Mouse (Mus musculus) megakaryocyte, embryonic 14.5 days (primary cell): ENCODE data around the gene Kdelc1.

Experiments
- FLI1 ChIP-seq: IDR thresholded peaks from 2 replicates; pipeline ENCODE4 v1.6.1; 2012; ENCODE audit warnings: low read length, inconsistent platforms, mixed read lengths
- GATA1 ChIP-seq: IDR thresholded peaks from 3 replicates; pipeline ENCODE4 v1.6.1; 2012; ENCODE audit warnings: mixed read lengths, low read length, inconsistent platforms, borderline replicate concordance

DNA sequence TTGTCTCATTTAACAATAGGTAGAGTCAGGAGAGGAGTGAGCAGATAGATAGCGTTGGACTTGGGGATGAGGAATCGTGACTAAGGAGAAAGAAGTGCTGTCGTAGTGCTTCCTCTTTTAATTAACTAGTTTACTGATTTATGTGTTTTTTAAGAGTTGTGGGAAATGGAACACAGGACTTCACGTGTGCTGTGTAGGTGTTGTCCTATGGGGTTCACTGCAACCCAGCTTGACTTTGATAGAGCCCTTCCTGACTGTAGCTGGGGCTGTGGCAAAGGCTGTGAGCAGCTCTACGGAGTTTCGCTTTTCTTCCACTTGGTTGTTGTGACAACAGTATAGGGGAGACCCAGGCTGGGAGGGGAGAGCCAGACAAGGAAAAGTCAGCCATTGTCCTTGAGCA, 39.7 kb upstream of the Kdelc1 start:
- TF ChIP-seq GATA1, result no peak
- no peak for TF ChIP-seq FLI1
